Mouse (Mus musculus): ENCODE data around the gene Dgcr2. TPM values are rescaled to one million over a fixed set of nuclear protein-coding genes. Genes with fewer than 3 reads are reported as not detected.
A peak's percentile ranks its signal among the peaks of the same experiment; 100 is the strongest.

Gene Dgcr2
- polyA plus RNA-seq, 1 experiment from 2014 or later, result 111 TPM

DNA sequence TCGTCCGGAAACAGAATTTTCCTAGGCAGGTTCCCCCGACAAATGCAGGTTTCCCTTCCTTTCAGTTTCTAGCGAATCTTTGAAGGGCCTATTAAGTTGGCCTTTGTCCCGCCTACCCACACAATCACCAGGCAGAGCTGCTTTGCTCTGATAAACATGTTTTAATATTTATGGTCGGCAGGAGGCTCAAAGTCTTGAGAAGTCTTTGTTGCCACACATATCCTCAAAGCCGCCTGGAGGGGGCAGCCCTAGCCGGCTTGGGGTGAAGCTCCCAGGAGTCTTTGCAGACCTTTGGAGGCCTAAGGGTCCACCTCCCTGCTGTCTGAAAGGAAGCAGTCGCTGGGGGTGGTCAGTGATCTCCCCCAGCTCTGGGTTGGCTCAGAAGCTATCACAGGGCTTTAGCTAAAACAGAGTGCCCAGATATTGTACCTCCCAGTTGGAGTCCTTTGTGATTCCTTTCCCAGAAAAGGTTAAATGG lies 30.3 kb upstream of the Dgcr2 start:
- Histone ChIP-seq H3K27me3 (no peaks in the 10 kb centered on the region), H3K4me3 (peak overlapping the region; percentile 75), H3K4me2 (peak overlapping the region; percentile 71), H3K4me1 (replicated peaks) (peaks cover 26% of the 10 kb centered on the region), H3K9ac (peak overlapping the region; percentile 81), H3K9me3 (no peaks in the 10 kb centered on the region), H3K36me3 (peaks cover 18% of the 10 kb centered on the region), H3K27ac (replicated peaks) (peak overlapping the region; percentile 85)
- 0% methylated on average over 9 of the region's 9 CpGs for WGBS
- ATAC-seq (ENCODE audit: low FRiP score, low read depth), result peak; percentile 23

DNA sequence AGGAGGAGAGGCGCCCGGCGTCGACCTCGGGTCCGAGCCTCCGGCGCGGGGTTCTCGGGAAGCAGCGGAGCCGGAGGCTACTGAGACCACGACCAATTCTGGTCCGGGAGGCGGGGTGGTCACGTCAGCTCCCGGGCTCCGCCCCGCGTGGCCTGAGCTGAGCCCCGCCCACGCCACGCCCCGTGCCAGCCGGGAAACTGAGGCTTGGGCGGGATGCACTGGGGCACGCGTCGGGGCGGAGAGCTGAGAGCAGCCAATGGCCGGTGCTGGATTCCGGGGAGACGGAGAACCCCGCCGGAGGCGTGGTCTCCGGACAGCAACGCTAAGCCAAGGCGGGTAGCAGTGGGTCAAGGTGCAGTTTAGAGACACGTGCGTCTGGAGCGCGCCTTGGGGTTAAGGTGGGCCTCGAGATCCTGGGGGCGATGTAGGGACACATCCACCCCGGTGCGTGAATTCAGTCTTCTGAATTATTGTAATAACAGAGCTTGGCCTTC lies 29.8 kb upstream of the Dgcr2 start, which contains the start of gene Slc25a1:
Slc25a1 (minus strand) TSS at position 133 of the 494 bp plus-strand sequence.
- peak within 1 kb of the TSS; percentile 75 for H3K4me3 ChIP-seq
- peak within 1 kb of the TSS; percentile 71 for H3K4me2 ChIP-seq
- H3K9ac ChIP-seq, result peak within 1 kb of the TSS; percentile 81
- 0% methylated on average over 47 of the region's 47 CpGs for WGBS
- H3K27ac ChIP-seq (replicated peaks), result peak within 1 kb of the TSS; percentile 85
- peak; percentile 88 for ATAC-seq (ENCODE audit: low FRiP score, low read depth)
- peaks cover 18% of the 10 kb centered on the region for H3K36me3 ChIP-seq
- H3K9me3 ChIP-seq, result no peaks in the 10 kb centered on the region
- no peaks in the 10 kb centered on the region for H3K27me3 ChIP-seq
- H3K4me1 ChIP-seq (replicated peaks), result peaks cover 30% of the 10 kb centered on the region

GRCm38 (mm10) chr16:17927351-17928082 lies 29.2 kb upstream of the Dgcr2 start:
- Histone ChIP-seq H3K9ac (peak overlapping the region; percentile 81), H3K4me3 (peak overlapping the region; percentile 75), H3K4me2 (peak overlapping the region; percentile 71), H3K9me3 (no peaks in the 10 kb centered on the region), H3K27me3 (no peaks in the 10 kb centered on the region), H3K36me3 (peaks cover 18% of the 10 kb centered on the region), H3K27ac (replicated peaks) (peak overlapping the region; percentile 85), H3K4me1 (replicated peaks) (peaks cover 36% of the 10 kb centered on the region)
- WGBS, result under 1% methylated on average over 72 of the region's 72 CpGs
- peak; percentile 58 for ATAC-seq (ENCODE audit: low FRiP score, low read depth)

DNA sequence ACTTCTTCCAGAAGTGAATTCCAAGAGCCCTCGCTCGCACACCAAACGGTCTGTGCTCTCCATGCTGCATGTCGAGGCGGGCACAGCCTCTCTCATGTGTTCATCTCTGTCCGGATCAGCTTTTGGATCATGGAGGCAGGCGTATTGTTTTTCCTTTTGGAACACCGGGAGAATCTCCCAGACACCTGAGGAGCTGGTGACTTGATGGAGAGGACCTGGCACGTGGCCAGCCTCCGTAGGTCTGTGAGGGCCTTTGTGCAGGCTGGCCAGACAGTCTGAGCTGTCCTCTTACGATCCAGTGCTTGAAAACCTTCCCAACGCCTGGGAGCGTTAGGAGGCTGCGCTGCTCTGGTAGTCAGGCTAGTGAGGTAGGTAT lies 23.8 kb upstream of the Dgcr2 start:
- peak; percentile 13 for ATAC-seq (ENCODE audit: low FRiP score, low read depth)
- peak overlapping the region; percentile 80 for H3K4me3 ChIP-seq
- H3K9me3 ChIP-seq, result no peaks in the 10 kb centered on the region
- peaks cover 18% of the 10 kb centered on the region for H3K36me3 ChIP-seq
- peaks cover 47% of the 10 kb centered on the region for H3K4me1 ChIP-seq (replicated peaks)
- peak overlapping the region; percentile 81 for H3K9ac ChIP-seq
- under 1% methylated on average over 14 of the region's 14 CpGs for WGBS
- peak overlapping the region; percentile 88 for H3K4me2 ChIP-seq
- peak overlapping the region; percentile 92 for H3K27ac ChIP-seq (replicated peaks)
- peaks cover 16% of the 10 kb centered on the region for H3K27me3 ChIP-seq

DNA sequence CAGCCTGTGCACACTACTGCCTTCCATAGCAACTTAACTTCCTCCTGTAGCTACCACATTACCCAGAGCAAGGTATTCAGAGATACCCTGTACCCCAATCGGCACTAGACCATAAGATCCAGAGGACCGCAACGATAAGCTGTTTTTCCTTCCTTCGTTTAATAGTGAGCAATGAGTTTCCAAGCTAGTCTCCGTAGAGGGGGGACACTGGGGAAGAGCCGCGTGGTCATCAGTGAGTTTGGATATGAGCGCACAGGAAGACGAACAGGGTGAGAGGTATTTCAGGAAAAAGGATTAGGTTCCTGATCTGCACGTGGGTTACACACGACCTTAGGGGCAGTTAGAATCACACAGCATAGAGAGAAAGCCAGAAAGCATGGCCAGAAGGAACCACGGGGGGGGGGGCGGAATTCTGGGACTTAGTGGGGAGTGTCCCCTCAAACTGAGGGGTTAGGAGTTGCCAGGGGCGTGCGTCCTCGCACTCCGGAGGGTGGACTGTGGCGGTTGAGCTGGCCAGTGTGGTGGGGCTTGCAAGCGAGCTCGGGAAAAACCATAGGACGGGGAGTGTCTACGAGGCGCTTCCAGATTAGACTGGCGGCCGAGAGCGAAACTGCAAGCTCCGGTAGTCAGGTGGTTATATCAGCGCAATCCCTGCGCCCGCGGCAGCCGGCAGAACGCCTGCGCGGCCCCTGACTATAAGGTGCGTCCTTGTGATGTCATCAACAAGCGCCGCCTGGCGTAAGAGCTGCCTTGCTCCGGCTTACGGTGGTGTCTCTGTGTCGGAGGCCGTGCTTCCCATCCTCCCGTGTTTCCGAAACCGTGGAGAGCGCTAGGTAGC lies 23.2 kb upstream of the Dgcr2 start:
- Histone ChIP-seq H3K4me3 (peak overlapping the region; percentile 80), H3K4me2 (peak overlapping the region; percentile 88), H3K4me1 (replicated peaks) (peaks cover 41% of the 10 kb centered on the region), H3K9me3 (no peaks in the 10 kb centered on the region), H3K36me3 (peaks cover 18% of the 10 kb centered on the region), H3K9ac (peak overlapping the region; percentile 81), H3K27me3 (peaks cover 22% of the 10 kb centered on the region), H3K27ac (replicated peaks) (peak overlapping the region; percentile 92)
- ATAC-seq (ENCODE audit: low FRiP score, low read depth), result peak; percentile 95
- 2% methylated on average over 47 of the region's 47 CpGs for WGBS

- no peak overlapping the region for H3K4me3 ChIP-seq
- H3K27ac ChIP-seq (replicated peaks), result no peak overlapping the region
- H3K9me3 ChIP-seq, result no peaks in the 10 kb centered on the region
- no peak for ATAC-seq (ENCODE audit: low FRiP score, low read depth)
- H3K27me3 ChIP-seq, result peaks cover 32% of the 10 kb centered on the region
- peaks cover 31% of the 10 kb centered on the region for H3K4me1 ChIP-seq (replicated peaks)
- peaks cover 10% of the 10 kb centered on the region for H3K36me3 ChIP-seq
- peak overlapping the region; percentile 88 for H3K4me2 ChIP-seq
- H3K9ac ChIP-seq, result peak overlapping the region; percentile 16; the same call in 1 of the 2 replicates
- WGBS, result 13% methylated on average over 20 of the region's 20 CpGs
These were observed 22.2 kb upstream of the Dgcr2 start for GRCm38 (mm10) chr16:17920586-17920985.

- under 1% methylated on average over 104 of the region's 106 CpGs for WGBS
- Histone ChIP-seq H3K27ac (replicated peaks) (no peak within 1 kb of the TSS), H3K4me2 (peak within 1 kb of the TSS; percentile 55), H3K9me3 (no peaks in the 10 kb centered on the region), H3K36me3 (no peaks in the 10 kb centered on the region), H3K27me3 (peaks cover 67% of the 10 kb centered on the region), H3K4me3 (peak within 1 kb of the TSS; percentile 29), H3K9ac (no peak within 1 kb of the TSS), H3K4me1 (replicated peaks) (peaks cover 19% of the 10 kb centered on the region)
- ATAC-seq (ENCODE audit: low FRiP score, low read depth), result no peak
These were observed 16.2 kb upstream of the Dgcr2 start, which contains the start of gene Gsc2 for GRCm38 (mm10) chr16:17914307-17915249. Gene Gsc2 (minus strand): TSS chr16:17915059.

- peaks cover 29% of the 10 kb centered on the region for H3K36me3 ChIP-seq
- under 1% methylated on average over 35 of the region's 35 CpGs for WGBS
- peak within 1 kb of the TSS; percentile 89 for H3K4me3 ChIP-seq
- peak; percentile 94 for ATAC-seq (ENCODE audit: low FRiP score, low read depth)
- peaks cover 19% of the 10 kb centered on the region for H3K4me1 ChIP-seq (replicated peaks)
- no peaks in the 10 kb centered on the region for H3K9me3 ChIP-seq
- peak within 1 kb of the TSS; percentile 78 for H3K27ac ChIP-seq (replicated peaks)
- H3K27me3 ChIP-seq, result peaks cover 46% of the 10 kb centered on the region
- peak within 1 kb of the TSS; percentile 69 for H3K9ac ChIP-seq
- H3K4me2 ChIP-seq, result peak within 1 kb of the TSS; percentile 96
These were observed 12.8 kb upstream of the Dgcr2 start, which contains the start of gene Ess2 for GRCm38 (mm10) chr16:17911052-17911595. Gene Ess2 (minus strand): TSS chr16:17911348.

GRCm38 (mm10) chr16:17896091-17896490 lies 2.3 kb downstream of the Dgcr2 start:
- peaks cover 19% of the 10 kb centered on the region for H3K36me3 ChIP-seq

GRCm38 (mm10) chr16:17893923-17894322 lies 4.4 kb downstream of the Dgcr2 start, which contains the start of gene Tssk1:
Gene Tssk1 (plus strand): TSS chr16:17894223.
- no peak for ATAC-seq (ENCODE audit: low FRiP score, low read depth)
- Histone ChIP-seq H3K36me3 (no peaks in the 10 kb centered on the region), H3K27me3 (no peaks in the 10 kb centered on the region), H3K9me3 (no peaks in the 10 kb centered on the region), H3K4me2 (no peak within 1 kb of the TSS), H3K4me3 (no peak within 1 kb of the TSS), H3K4me1 (replicated peaks) (peaks cover 26% of the 10 kb centered on the region), H3K27ac (replicated peaks) (no peak within 1 kb of the TSS), H3K9ac (no peak within 1 kb of the TSS)
- WGBS, result 90% methylated on average over 2 of the region's 2 CpGs

More at GRCm38 (mm10) chr16:17896091-17896490, 2.3 kb downstream of the Dgcr2 start:
- no peak for ATAC-seq (ENCODE audit: low FRiP score, low read depth)
- Histone ChIP-seq H3K4me1 (replicated peaks) (peaks cover 13% of the 10 kb centered on the region), H3K9ac (no peak overlapping the region), H3K27ac (replicated peaks) (no peak overlapping the region), H3K27me3 (no peaks in the 10 kb centered on the region), H3K4me2 (no peak overlapping the region), H3K9me3 (no peaks in the 10 kb centered on the region), H3K4me3 (no peak overlapping the region)

DNA sequence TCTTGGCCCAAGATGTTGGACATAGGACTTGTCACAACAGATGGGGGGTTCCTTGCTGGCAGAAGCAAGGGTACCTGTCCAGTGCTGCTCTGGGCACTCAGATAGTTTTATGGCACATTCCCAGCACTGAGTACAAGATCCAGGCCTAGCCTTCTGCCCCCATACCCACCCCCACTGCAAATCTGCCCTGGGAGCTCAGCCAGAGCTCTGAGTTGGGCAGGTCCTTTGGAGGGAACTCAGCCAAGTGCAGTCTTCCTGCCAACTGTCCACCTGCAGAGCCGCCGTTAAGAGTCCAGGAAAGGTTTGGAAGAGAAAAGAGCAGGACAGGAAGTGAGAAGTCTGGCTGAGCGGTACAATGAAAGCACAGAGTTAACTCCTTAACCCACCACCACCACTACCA lies 5.8 kb downstream of the Dgcr2 start:
- Histone ChIP-seq H3K27me3 (no peaks in the 10 kb centered on the region), H3K4me3 (no peak overlapping the region), H3K4me1 (replicated peaks) (peaks cover 26% of the 10 kb centered on the region), H3K36me3 (no peaks in the 10 kb centered on the region), H3K4me2 (no peak overlapping the region), H3K9ac (no peak overlapping the region), H3K27ac (replicated peaks) (peak overlapping the region; percentile 97), H3K9me3 (no peaks in the 10 kb centered on the region)
- 59% methylated on average over 3 of the region's 3 CpGs for WGBS
- ATAC-seq (ENCODE audit: low FRiP score, low read depth), result no peak
